Comparison of ENCODE assay signal across 26 mouse cellular contexts in genomic region chr14:54168414-54168931, GRCm38 (mm10).
DNase-seq lines count a peak whose midpoint lies in the region; ATAC-seq and TF ChIP-seq lines count a peak whose summit lies in the region.
"Had no signal": no experiment of that assay in that cellular context is flagged by ENCODE, and none has a peak within 500 bp of the region (broad histone marks: within the 10 kb centered on the region; RNA-seq: fewer than 3 reads in every experiment).

No protein-coding gene starts in this region.

- peak; percentile 28 for TF ChIP-seq RAD21 in CH12.LX (IDR thresholded peaks at IDR 0.05; ENCODE audit: low read depth, low read length)

- TF ChIP-seq CTCF in layer of hippocampus, adult 2 months (conservative IDR thresholded peaks at IDR 0.05), result peak; percentile 39
- peak; percentile 19 to 51; a peak in 3 of 4 replicates for TF ChIP-seq CTCF in CH12.LX (conservative IDR thresholded peaks at IDR 0.05 in 1 of 2, IDR thresholded peaks at IDR 0.05 in 1 of 2; ENCODE audit: low read depth in 2 of 2, low read length in 2 of 2)

- no peak overlapping the region for H3K9ac ChIP-seq in CH12.LX (ENCODE audit: insufficient read depth, low read depth)
- H3K9ac ChIP-seq in hindbrain, embryonic 14.5 days, result no peak overlapping the region
- H3K9ac ChIP-seq: heart, embryonic 13.5 days; liver, embryonic 14.5 days; lung, embryonic 15.5 days; midbrain, embryonic 15.5 days; neural tube, embryonic 13.5 days had no signal

- H3K36me3 ChIP-seq in CH12.LX (replicated peaks in 1 of 2; ENCODE audit: control insufficient read depth in 1 of 2, insufficient read depth in 1 of 2, low read length in 1 of 2), result no peaks in the 10 kb centered on the region
- no peaks in the 10 kb centered on the region for H3K36me3 ChIP-seq in splenic B cell, adult 2 months (ENCODE audit: control insufficient read depth, insufficient read depth, low read length, poor library complexity, severe bottlenecking)
- no peaks in the 10 kb centered on the region for H3K36me3 ChIP-seq in hindbrain, embryonic 14.5 days (replicated peaks; ENCODE audit: control insufficient read depth, insufficient read depth)
- H3K36me3 ChIP-seq in limb, embryonic 10.5 days, result no peaks in the 10 kb centered on the region
- H3K36me3 ChIP-seq: forebrain, embryonic 10.5 days; G1E; heart, embryonic 13.5 days; lung, embryonic 15.5 days; midbrain, embryonic 15.5 days; neural tube, embryonic 13.5 days had no signal

- TF ChIP-seq POLR2A in CH12.LX (IDR thresholded peaks at IDR 0.05; ENCODE audit: low read depth, low read length), result no peak

- no peaks in the 10 kb centered on the region for H3K79me2 ChIP-seq in CH12.LX (replicated peaks; ENCODE audit: control insufficient read depth, extremely low read depth, insufficient read depth, poor library complexity, severe bottlenecking)

- in situ Hi-C loops in CH12.LX (cut with MboI; ENCODE audit: low pct_ligation_motif_present, low pct_unique_long_range_greater_than_20kb, low sequenced_read_pairs), result loop anchor here (5.0 kb wide), 1 partner anchor 101 kb away; no protein-coding TSS in a partner anchor

- peaks cover 16 to 48% of the 10 kb centered on the region in 2 experiments for H3K4me1 ChIP-seq in CH12.LX (ENCODE audit: control insufficient read depth in 1 of 2, insufficient read depth in 2 of 2)
- H3K4me1 ChIP-seq in hindbrain, embryonic 14.5 days (replicated peaks; ENCODE audit: control insufficient read depth, insufficient read depth, low read length), result 0 out of 2 replicates have a peak, but pooled peaks cover 1% of the 10 kb centered on the region
- H3K4me1 ChIP-seq in limb, embryonic 10.5 days, result peaks cover 7% of the 10 kb centered on the region
- H3K4me1 ChIP-seq: forebrain, embryonic 10.5 days; lung, embryonic 15.5 days; midbrain, embryonic 15.5 days; neural tube, embryonic 13.5 days had no signal

- H3K27me3 ChIP-seq in CH12.LX (replicated peaks), result no peaks in the 10 kb centered on the region
- H3K27me3 ChIP-seq in splenic B cell, adult 2 months (ENCODE audit: control insufficient read depth, insufficient read depth, low read length, poor library complexity, severe bottlenecking), result no peaks in the 10 kb centered on the region
- H3K27me3 ChIP-seq in hindbrain, embryonic 14.5 days (ENCODE audit: control insufficient read depth, insufficient read depth, low read length), result no peaks in the 10 kb centered on the region
- H3K27me3 ChIP-seq in limb, embryonic 10.5 days (ENCODE audit: low read depth, poor library complexity, severe bottlenecking), result no peaks in the 10 kb centered on the region
- H3K27me3 ChIP-seq: heart, embryonic 13.5 days; lung, embryonic 15.5 days; midbrain, embryonic 15.5 days; neural tube, embryonic 13.5 days; Patski had no signal

- no peak for DNase-seq in layer of hippocampus, adult 2 months (ENCODE audit: low spot score in 2 of 2)
- no peak for DNase-seq in layer of hippocampus, adult 9-10 months (ENCODE audit: low spot score)
- DNase-seq in CH12.LX (ENCODE audit: extremely low read depth), result peak; percentile 43
- DNase-seq in splenic B cell, adult 2 months (ENCODE audit: low read depth, low spot score), result peak; percentile 28
- peak; percentile 79 for DNase-seq in thymus, postnatal 25 days
- DNase-seq in hindbrain, embryonic 14.5 days (ENCODE audit: low spot score), result no peak
- no peak for DNase-seq in limb, embryonic 10.5 days (ENCODE audit: low spot score)
- DNase-seq: adrenal gland, postnatal 36 days; cerebellum, adult 9-10 months; gastrocnemius, adult 2 months; heart, postnatal 14 days; kidney, adult 2 months; kidney, postnatal 14 days; layer of hippocampus, adult 9-11 months; right cerebral cortex, adult 18-20 months; right cerebral cortex, postnatal 4 days had no signal

- no peak overlapping the region for H3K4me2 ChIP-seq in CH12.LX (ENCODE audit: insufficient read depth, low read depth, poor library complexity, severe bottlenecking)
- no peak overlapping the region for H3K4me2 ChIP-seq in hindbrain, embryonic 14.5 days (replicated peaks)
- H3K4me2 ChIP-seq: heart, embryonic 13.5 days; lung, embryonic 15.5 days; midbrain, embryonic 15.5 days; neural tube, embryonic 13.5 days had no signal

- WGBS in hindbrain, embryonic 14.5 days, result 81% methylated on average over 4 of the region's 4 CpGs
- 86% methylated on average over 4 of the region's 4 CpGs for WGBS in limb, embryonic 10.5 days

- no peak for TF ChIP-seq EP300 in CH12.LX (IDR thresholded peaks at IDR 0.05; ENCODE audit: low read length)

- no peak for ATAC-seq in hindbrain, embryonic 14.5 days (ENCODE audit: low FRiP score)
- ATAC-seq: midbrain, embryonic 15.5 days; Patski had no signal

- dilution Hi-C loops in CH12.LX (cut with MboI; ENCODE audit: extremely low pct_ligation_motif_present, extremely low pct_unique_long_range_greater_than_20kb, low sequenced_read_pairs), result no loop called here

- H3K27ac ChIP-seq in layer of hippocampus, adult 2 months, result no peak overlapping the region
- no peak overlapping the region for H3K27ac ChIP-seq in CH12.LX (ENCODE audit: insufficient read depth, low read depth)
- H3K27ac ChIP-seq in hindbrain, embryonic 14.5 days, result no peak overlapping the region
- no peak overlapping the region for H3K27ac ChIP-seq in limb, embryonic 10.5 days
- H3K27ac ChIP-seq: forebrain, embryonic 10.5 days; gastrocnemius, adult 2 months; heart, embryonic 13.5 days; liver, embryonic 14.5 days; lung, embryonic 15.5 days; macrophage; midbrain, embryonic 15.5 days; neural tube, embryonic 13.5 days; stomach, postnatal 0 days had no signal

- H3K4me3 ChIP-seq in layer of hippocampus, adult 2 months, result no peak overlapping the region
- H3K4me3 ChIP-seq in CH12.LX (replicated peaks in 1 of 3; ENCODE audit: low read depth in 2 of 3, low read length in 2 of 3, poor library complexity in 1 of 3), result no peak overlapping the region
- H3K4me3 ChIP-seq in hindbrain, embryonic 14.5 days (replicated peaks; ENCODE audit: low read length), result no peak overlapping the region
- no peak overlapping the region for H3K4me3 ChIP-seq in limb, embryonic 10.5 days
- H3K4me3 ChIP-seq: forebrain, embryonic 10.5 days; gastrocnemius, adult 2 months; heart, embryonic 13.5 days; lung, embryonic 15.5 days; midbrain, embryonic 15.5 days; neural tube, embryonic 13.5 days had no signal

- no peaks in the 10 kb centered on the region for H3K9me3 ChIP-seq in CH12.LX (replicated peaks; ENCODE audit: low read length)
- no peaks in the 10 kb centered on the region for H3K9me3 ChIP-seq in hindbrain, embryonic 14.5 days (ENCODE audit: control insufficient read depth, low read length)
- no peaks in the 10 kb centered on the region for H3K9me3 ChIP-seq in limb, embryonic 10.5 days (replicated peaks)
- H3K9me3 ChIP-seq: forebrain, embryonic 10.5 days; G1E; heart, embryonic 13.5 days; lung, embryonic 15.5 days; midbrain, embryonic 15.5 days; neural tube, embryonic 13.5 days had no signal

TF ChIP-seq in CH12.LX, 34 proteins besides CTCF, POLR2A, EP300 and RAD21:
- TF ChIP-seq MYC (IDR thresholded peaks at IDR 0.05; ENCODE audit: low read depth, low read length) (no peak), TCF12 (IDR thresholded peaks at IDR 0.05; ENCODE audit: low read depth, low read length) (no peak; the same call in 1 of the 2 replicates), MAX (IDR thresholded peaks at IDR 0.05; ENCODE audit: low read length) (no peak), ZNF384 (IDR thresholded peaks at IDR 0.05; ENCODE audit: low read depth, low read length) (peak; percentile 87), NELFE (IDR thresholded peaks at IDR 0.05; ENCODE audit: low read depth, low read length) (no peak), ZKSCAN1 (IDR thresholded peaks at IDR 0.05; ENCODE audit: borderline replicate concordance, low read depth, low read length) (no peak), TBP (conservative IDR thresholded peaks at IDR 0.05; ENCODE audit: low read depth, low read length) (no peak), PAX5 (IDR thresholded peaks at IDR 0.05; ENCODE audit: low read length) (no peak), USF2 (conservative IDR thresholded peaks at IDR 0.05; ENCODE audit: low read depth, low read length) (no peak), MAZ (IDR thresholded peaks at IDR 0.05; ENCODE audit: low read depth, low read length) (no peak), HCFC1 (IDR thresholded peaks at IDR 0.05; ENCODE audit: low read depth, low read length) (no peak), CHD1 (IDR thresholded peaks at IDR 0.05; ENCODE audit: low read depth, low read length) (no peak), ZC3H11A (IDR thresholded peaks at IDR 0.05; ENCODE audit: low read depth, low read length) (no peak), USF1 (IDR thresholded peaks at IDR 0.05; ENCODE audit: low read depth, low read length) (no peak), BHLHE40 (IDR thresholded peaks at IDR 0.05; ENCODE audit: low read depth, low read length) (no peak), ZMIZ1 (IDR thresholded peaks at IDR 0.05; ENCODE audit: low read depth, low read length) (no peak), RCOR1 (conservative IDR thresholded peaks at IDR 0.05; ENCODE audit: low read depth, low read length) (no peak), MEF2A (IDR thresholded peaks at IDR 0.05; ENCODE audit: borderline replicate concordance, low read depth, low read length) (peak; percentile 73), GABPA (IDR thresholded peaks at IDR 0.05; ENCODE audit: insufficient replicate concordance, low read depth, low read length) (no peak), NRF1 (IDR thresholded peaks at IDR 0.05; ENCODE audit: low read depth, low read length) (no peak), POLR2AphosphoS2 (IDR thresholded peaks at IDR 0.05; ENCODE audit: low read depth, low read length) (no peak), IRF4 (IDR thresholded peaks at IDR 0.05; ENCODE audit: low read depth, low read length) (no peak), SIN3A (IDR thresholded peaks at IDR 0.05; ENCODE audit: low read length) (no peak), JUN (IDR thresholded peaks at IDR 0.05; ENCODE audit: insufficient read depth, low read depth, low read length) (no peak), JUND (conservative IDR thresholded peaks at IDR 0.05; ENCODE audit: low read depth, low read length) (no peak), MAFK (IDR thresholded peaks at IDR 0.05; ENCODE audit: insufficient replicate concordance, low read length) (no peak), SMC3 (IDR thresholded peaks at IDR 0.05; ENCODE audit: low read depth, low read length) (peak; percentile 36)

Comparison
In these comparisons a context has a peak if more than half of its experiments do, and no peak if none do; other contexts are left out.
1. DNase-seq: peak in CH12.LX (single experiment), splenic B cell, adult 2 months (single experiment) and thymus, postnatal 25 days (single experiment); none in layer of hippocampus, adult 2 months (0 of 2), layer of hippocampus, adult 9-10 months (single experiment), hindbrain, embryonic 14.5 days (single experiment) and limb, embryonic 10.5 days (single experiment).